Mouse (Mus musculus): ENCODE measurements around the gene Hmgcl. TPM values are rescaled to one million over a fixed set of nuclear protein-coding genes. Genes with fewer than 3 reads are reported as not detected.

The Hmgcl gene
- polyA plus RNA-seq, 1 experiment, result 76.6 TPM

DNA sequence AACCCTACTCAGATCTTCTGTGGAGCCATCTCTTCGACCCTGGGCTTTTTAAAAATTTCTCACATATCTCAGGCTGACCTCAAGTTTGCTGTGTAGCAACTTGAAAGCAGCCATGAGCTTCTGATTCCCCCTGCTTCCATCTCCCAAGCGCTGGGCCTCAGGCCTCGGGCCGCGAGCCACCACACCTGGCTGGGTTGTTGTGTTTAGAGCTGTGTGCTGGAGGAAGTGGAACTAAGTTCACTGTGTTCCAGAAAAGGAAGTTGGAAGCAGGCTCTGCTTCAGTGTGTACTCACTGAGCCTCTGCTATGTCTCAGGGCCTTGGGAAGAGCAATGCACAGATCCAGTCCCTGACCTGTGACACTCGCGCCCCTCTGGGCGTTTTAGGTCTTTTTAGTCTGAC, 1.9 kb downstream of the Hmgcl start:
- Histone ChIP-seq H3K4me3 (ENCODE audit: low read depth, low read length) (0 out of 2 replicates have a peak overlapping the region, but pooled peaks have one; percentile 6), H3K27ac (ENCODE audit: insufficient read depth, low read depth, low read length) (peak overlapping the region; percentile 28; the same call in 1 of the 2 replicates), H3K27me3 (ENCODE audit: control insufficient read depth, insufficient read depth, low read length) (no peaks in the 10 kb centered on the region), H3K4me1 (ENCODE audit: control insufficient read depth, insufficient read depth, insufficient read length, low read length) (peaks cover 14% of the 10 kb centered on the region), H3K36me3 (ENCODE audit: control insufficient read depth, insufficient read depth, low read length) (peaks cover 10% of the 10 kb centered on the region)
- 43% methylated on average over 8 of the region's 8 CpGs for WGBS
- TF ChIP-seq CTCF (IDR thresholded peaks at IDR 0.05; ENCODE audit: extremely low read depth, insufficient read length, insufficient replicate concordance, low read depth, low read length) (no peak), POLR2A (IDR thresholded peaks at IDR 0.05; ENCODE audit: low read depth, low read length) (no peak)

DNA sequence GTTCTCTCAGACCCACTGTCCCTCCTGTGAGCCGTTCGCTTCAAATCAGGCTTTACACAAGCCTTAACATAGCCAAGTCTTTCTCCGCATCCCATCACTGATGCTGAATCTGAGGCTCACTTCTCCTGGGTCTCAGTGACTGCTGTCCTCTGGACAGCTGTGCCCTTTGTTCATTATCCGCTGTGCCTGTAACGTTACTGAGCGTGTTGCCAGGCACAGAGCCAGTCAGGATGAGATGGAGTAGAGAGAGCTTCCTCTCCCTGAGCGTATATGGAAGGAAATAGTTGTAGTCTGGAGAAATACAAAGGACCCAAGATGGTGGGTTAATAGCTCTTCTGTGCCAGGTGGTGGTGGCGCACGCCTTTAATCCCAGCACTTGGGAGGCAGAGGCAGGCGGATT, 3.2 kb downstream of the Hmgcl start:
- Histone ChIP-seq H3K27ac (ENCODE audit: insufficient read depth, low read depth, low read length) (no peak overlapping the region), H3K27me3 (ENCODE audit: control insufficient read depth, insufficient read depth, low read length) (no peaks in the 10 kb centered on the region), H3K36me3 (ENCODE audit: control insufficient read depth, insufficient read depth, low read length) (peaks cover 15% of the 10 kb centered on the region), H3K4me1 (ENCODE audit: control insufficient read depth, insufficient read depth, insufficient read length, low read length) (peaks cover 16% of the 10 kb centered on the region), H3K4me3 (ENCODE audit: low read depth, low read length) (no peak overlapping the region)
- TF ChIP-seq POLR2A (IDR thresholded peaks at IDR 0.05; ENCODE audit: low read depth, low read length) (no peak), CTCF (IDR thresholded peaks at IDR 0.05; ENCODE audit: extremely low read depth, insufficient read length, insufficient replicate concordance, low read depth, low read length) (no peak)
- 77% methylated on average over 10 of the region's 10 CpGs for WGBS

GRCm38 (mm10) chr4:135949911-135950310, 3.7 kb downstream of the Hmgcl start:
- Histone ChIP-seq H3K4me1 (ENCODE audit: control insufficient read depth, insufficient read depth, insufficient read length, low read length) (peaks cover 16% of the 10 kb centered on the region), H3K36me3 (ENCODE audit: control insufficient read depth, insufficient read depth, low read length) (peaks cover 18% of the 10 kb centered on the region), H3K27me3 (ENCODE audit: control insufficient read depth, insufficient read depth, low read length) (no peaks in the 10 kb centered on the region), H3K27ac (ENCODE audit: insufficient read depth, low read depth, low read length) (no peak overlapping the region), H3K4me3 (ENCODE audit: low read depth, low read length) (no peak overlapping the region)
- TF ChIP-seq CTCF (IDR thresholded peaks at IDR 0.05; ENCODE audit: extremely low read depth, insufficient read length, insufficient replicate concordance, low read depth, low read length) (no peak), POLR2A (IDR thresholded peaks at IDR 0.05; ENCODE audit: low read depth, low read length) (no peak)
- WGBS, result 64% methylated on average over 6 of the region's 6 CpGs

DNA sequence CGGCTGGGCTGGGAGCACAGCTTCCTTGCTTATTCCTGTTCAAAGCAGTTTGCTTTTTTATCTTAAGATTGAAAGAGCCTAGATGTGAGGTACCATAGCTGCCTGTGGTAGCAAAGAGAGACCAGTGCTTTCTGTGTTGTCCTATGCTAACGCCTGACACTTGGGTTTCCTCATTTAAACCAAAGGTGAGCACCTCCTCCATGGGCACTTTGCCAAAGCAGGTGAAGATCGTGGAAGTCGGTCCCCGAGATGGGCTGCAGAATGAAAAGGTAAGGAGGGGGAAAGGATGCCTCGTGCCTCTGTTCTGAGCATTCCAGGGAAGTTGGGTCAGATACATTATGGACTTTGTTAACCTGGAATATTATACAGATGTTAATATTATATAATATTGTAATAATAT, 4.1 kb downstream of the Hmgcl start:
- H3K4me3 ChIP-seq (ENCODE audit: low read depth, low read length), result no peak overlapping the region
- 30% methylated on average over 6 of the region's 6 CpGs for WGBS
- H3K27ac ChIP-seq (ENCODE audit: insufficient read depth, low read depth, low read length), result no peak overlapping the region
- H3K4me1 ChIP-seq (ENCODE audit: control insufficient read depth, insufficient read depth, insufficient read length, low read length), result peaks cover 16% of the 10 kb centered on the region
- peaks cover 20% of the 10 kb centered on the region for H3K36me3 ChIP-seq (ENCODE audit: control insufficient read depth, insufficient read depth, low read length)
- TF ChIP-seq CTCF (IDR thresholded peaks at IDR 0.05; ENCODE audit: extremely low read depth, insufficient read length, insufficient replicate concordance, low read depth, low read length) (no peak), POLR2A (IDR thresholded peaks at IDR 0.05; ENCODE audit: low read depth, low read length) (no peak)
- no peaks in the 10 kb centered on the region for H3K27me3 ChIP-seq (ENCODE audit: control insufficient read depth, insufficient read depth, low read length)

- WGBS, result 100% methylated on average over 3 of the region's 3 CpGs
- H3K36me3 ChIP-seq (ENCODE audit: control insufficient read depth, insufficient read depth, low read length), result peaks cover 29% of the 10 kb centered on the region
- no peaks in the 10 kb centered on the region for H3K27me3 ChIP-seq (ENCODE audit: control insufficient read depth, insufficient read depth, low read length)
- H3K4me3 ChIP-seq (ENCODE audit: low read depth, low read length), result no peak overlapping the region
- no peak overlapping the region for H3K27ac ChIP-seq (ENCODE audit: insufficient read depth, low read depth, low read length)
- H3K4me1 ChIP-seq (ENCODE audit: control insufficient read depth, insufficient read depth, insufficient read length, low read length), result peaks cover 11% of the 10 kb centered on the region
- peak; percentile 19; the same call in 1 of the 2 replicates for TF ChIP-seq CTCF (IDR thresholded peaks at IDR 0.05; ENCODE audit: extremely low read depth, insufficient read length, insufficient replicate concordance, low read depth, low read length)
- no peak for TF ChIP-seq POLR2A (IDR thresholded peaks at IDR 0.05; ENCODE audit: low read depth, low read length)
Observed at GRCm38 (mm10) chr4:135951505-135951904, 5.3 kb downstream of the Hmgcl start.

DNA sequence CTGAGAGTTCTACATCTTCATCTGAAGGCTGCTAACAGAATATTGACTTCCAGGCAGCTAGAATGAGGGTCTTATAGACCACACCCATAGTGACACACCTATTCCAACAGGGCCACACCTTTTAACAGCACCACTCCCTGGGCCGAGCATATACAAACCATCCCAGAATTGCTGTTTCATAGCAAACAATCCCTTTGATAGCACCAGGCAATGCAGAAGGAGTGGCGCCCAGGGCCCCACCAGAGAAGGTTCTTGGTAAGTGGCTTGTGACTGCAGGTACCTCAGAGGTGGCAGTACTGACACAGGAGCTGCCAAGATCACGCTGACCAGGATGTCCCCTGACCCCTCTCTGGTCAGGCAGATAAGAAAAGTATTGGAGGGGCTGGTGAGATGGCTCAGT, 6.9 kb downstream of the Hmgcl start:
- WGBS, result 37% methylated on average over 3 of the region's 3 CpGs
- TF ChIP-seq CTCF (IDR thresholded peaks at IDR 0.05; ENCODE audit: extremely low read depth, insufficient read length, insufficient replicate concordance, low read depth, low read length) (no peak), POLR2A (IDR thresholded peaks at IDR 0.05; ENCODE audit: low read depth, low read length) (no peak)
- Histone ChIP-seq H3K36me3 (ENCODE audit: control insufficient read depth, insufficient read depth, low read length) (peaks cover 31% of the 10 kb centered on the region), H3K4me3 (ENCODE audit: low read depth, low read length) (no peak overlapping the region), H3K27ac (ENCODE audit: insufficient read depth, low read depth, low read length) (0 out of 2 replicates have a peak overlapping the region, but pooled peaks have one; percentile 15), H3K27me3 (ENCODE audit: control insufficient read depth, insufficient read depth, low read length) (no peaks in the 10 kb centered on the region), H3K4me1 (ENCODE audit: control insufficient read depth, insufficient read depth, insufficient read length, low read length) (peaks cover 13% of the 10 kb centered on the region)

DNA sequence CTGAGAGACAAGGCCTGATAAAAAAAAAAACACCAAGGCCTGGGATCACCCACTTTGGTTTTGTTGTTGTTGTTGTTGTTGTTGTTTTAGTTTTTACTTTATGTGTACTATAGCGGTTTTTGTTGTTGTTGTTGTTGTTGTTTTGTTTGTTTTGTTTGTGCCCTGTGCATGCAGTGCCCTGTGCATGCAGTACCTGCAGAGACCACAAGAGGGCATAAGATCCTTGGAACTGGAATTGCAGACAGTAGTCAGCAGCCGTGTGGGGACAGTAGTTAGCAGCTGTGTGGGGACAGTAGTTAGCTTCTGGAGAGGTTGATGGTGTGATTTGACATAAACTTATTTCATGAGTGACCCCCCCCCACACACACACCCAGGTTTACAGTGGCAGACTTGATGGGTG, 8.0 kb downstream of the Hmgcl start:
- WGBS, result 15% methylated on average over 2 of the region's 2 CpGs
- H3K27me3 ChIP-seq (ENCODE audit: control insufficient read depth, insufficient read depth, low read length), result no peaks in the 10 kb centered on the region
- peaks cover 19% of the 10 kb centered on the region for H3K4me1 ChIP-seq (ENCODE audit: control insufficient read depth, insufficient read depth, insufficient read length, low read length)
- H3K27ac ChIP-seq (ENCODE audit: insufficient read depth, low read depth, low read length), result no peak overlapping the region
- H3K36me3 ChIP-seq (ENCODE audit: control insufficient read depth, insufficient read depth, low read length), result peaks cover 31% of the 10 kb centered on the region
- TF ChIP-seq CTCF (IDR thresholded peaks at IDR 0.05; ENCODE audit: extremely low read depth, insufficient read length, insufficient replicate concordance, low read depth, low read length), result peak; percentile 86; the same call in 1 of the 2 replicates
- TF ChIP-seq POLR2A (IDR thresholded peaks at IDR 0.05; ENCODE audit: low read depth, low read length), result no peak
- no peak overlapping the region for H3K4me3 ChIP-seq (ENCODE audit: low read depth, low read length)
